Comparison of ENCODE assay signal across 8 mouse cellular contexts in genomic region chr6:114915915-114916714, GRCm38 (mm10). TPM values are rescaled to one million over a fixed set of nuclear protein-coding genes. Genes with fewer than 3 reads are reported as not detected.
DNase-seq lines count a peak whose midpoint lies in the region; ATAC-seq and TF ChIP-seq lines count a peak whose summit lies in the region.

No protein-coding gene starts in this region.

- H3K36me3 ChIP-seq in neural tube, embryonic 11.5 days (ENCODE audit: control insufficient read depth, insufficient read depth, low read length), result no peaks in the 10 kb centered on the region
- H3K36me3 ChIP-seq in forebrain, postnatal 0 days (ENCODE audit: insufficient read depth), result no peaks in the 10 kb centered on the region
- no peaks in the 10 kb centered on the region for H3K36me3 ChIP-seq in liver, embryonic 13.5 days
- no peaks in the 10 kb centered on the region for H3K36me3 ChIP-seq in stomach, embryonic 16.5 days (ENCODE audit: control insufficient read depth, insufficient read depth, low read length)

- no peak for TF ChIP-seq CTCF in forebrain, postnatal 0 days (IDR thresholded peaks at IDR 0.05; ENCODE audit: low read depth)

- ATAC-seq in neural tube, embryonic 11.5 days (ENCODE audit: insufficient read depth, low FRiP score, low TSS enrichment), result no peak
- no peak for ATAC-seq in forebrain, postnatal 0 days
- ATAC-seq in liver, embryonic 13.5 days (ENCODE audit: low read depth), result no peak
- ATAC-seq in stomach, embryonic 16.5 days (ENCODE audit: insufficient read depth, low FRiP score), result no peak

- no peak overlapping the region for H3K4me3 ChIP-seq in neural tube, embryonic 11.5 days (ENCODE audit: low read depth, low read length)
- peak overlapping the region; percentile 14; the same call in 1 of the 2 replicates for H3K4me3 ChIP-seq in forebrain, postnatal 0 days (ENCODE audit: low read depth, low read length)
- no peak overlapping the region for H3K4me3 ChIP-seq in liver, embryonic 13.5 days (replicated peaks)
- peak overlapping the region; percentile 28 for H3K4me3 ChIP-seq in stomach, embryonic 16.5 days (replicated peaks; ENCODE audit: low read length)

- no peaks in the 10 kb centered on the region for H3K27me3 ChIP-seq in neural tube, embryonic 11.5 days (ENCODE audit: control insufficient read depth, insufficient read depth, low read length)
- no peaks in the 10 kb centered on the region for H3K27me3 ChIP-seq in forebrain, postnatal 0 days (ENCODE audit: insufficient read depth, low read length)
- no peaks in the 10 kb centered on the region for H3K27me3 ChIP-seq in liver, embryonic 13.5 days
- H3K27me3 ChIP-seq in stomach, embryonic 16.5 days (ENCODE audit: control insufficient read depth, insufficient read depth, low read length), result no peaks in the 10 kb centered on the region

- no peak overlapping the region for H3K27ac ChIP-seq in neural tube, embryonic 11.5 days (ENCODE audit: low read depth, low read length)
- H3K27ac ChIP-seq in forebrain, postnatal 0 days (ENCODE audit: low read depth, low read length), result no peak overlapping the region
- H3K27ac ChIP-seq in liver, embryonic 13.5 days, result no peak overlapping the region
- peak overlapping the region; percentile 85 for H3K27ac ChIP-seq in stomach, embryonic 16.5 days (ENCODE audit: low read length)

- H3K4me1 ChIP-seq in neural tube, embryonic 11.5 days (ENCODE audit: control insufficient read depth, insufficient read depth, low read length), result peaks cover 62% of the 10 kb centered on the region
- peaks cover 48% of the 10 kb centered on the region for H3K4me1 ChIP-seq in forebrain, postnatal 0 days (ENCODE audit: insufficient read depth)
- peaks cover 94% of the 10 kb centered on the region for H3K4me1 ChIP-seq in liver, embryonic 13.5 days (replicated peaks)
- H3K4me1 ChIP-seq in stomach, embryonic 16.5 days (ENCODE audit: control insufficient read depth, insufficient read depth, low read length), result peaks cover 80% of the 10 kb centered on the region

- H3K9ac ChIP-seq in neural tube, embryonic 11.5 days (ENCODE audit: low read length), result no peak overlapping the region; the same call in 1 of the 2 replicates
- H3K9ac ChIP-seq in forebrain, postnatal 0 days, result no peak overlapping the region
- H3K9ac ChIP-seq in liver, embryonic 13.5 days, result peak overlapping the region; percentile 36
- H3K9ac ChIP-seq in stomach, embryonic 16.5 days (ENCODE audit: low read length), result peak overlapping the region; percentile 60

- 46% methylated on average over 19 of the region's 19 CpGs for WGBS in neural tube, embryonic 11.5 days
- 17% methylated on average over 19 of the region's 19 CpGs for WGBS in forebrain, postnatal 0 days
- 39% methylated on average over 19 of the region's 19 CpGs for WGBS in liver, embryonic 13.5 days (ENCODE audit: insufficient replicate concordance)
- WGBS in stomach, embryonic 16.5 days, result 23% methylated on average over 19 of the region's 19 CpGs

- H3K9me3 ChIP-seq in neural tube, embryonic 11.5 days (ENCODE audit: control insufficient read depth, low read length), result no peaks in the 10 kb centered on the region
- H3K9me3 ChIP-seq in forebrain, postnatal 0 days (ENCODE audit: low read length), result no peaks in the 10 kb centered on the region
- H3K9me3 ChIP-seq in liver, embryonic 13.5 days (replicated peaks), result no peaks in the 10 kb centered on the region
- no peaks in the 10 kb centered on the region for H3K9me3 ChIP-seq in stomach, embryonic 16.5 days (replicated peaks; ENCODE audit: control insufficient read depth, low read length)

- DNase-seq in neural tube, embryonic 11.5 days (ENCODE audit: low spot score), result no peak
- no peak for DNase-seq in neural tube, embryonic 10.5 days (ENCODE audit: extremely low spot score, low spot score)
- no peak for DNase-seq in forebrain, postnatal 0 days
- DNase-seq in liver, embryonic 13.5 days, result no peak
- no peak for DNase-seq in cerebellum, postnatal 36 days
- no peak for DNase-seq in frontal cortex, postnatal 25 days (ENCODE audit: low spot score in 2 of 2)
- no peak for DNase-seq in MN1 (ENCODE audit: low spot score)

- peak overlapping the region; percentile 74; the same call in 1 of the 2 replicates for H3K4me2 ChIP-seq in neural tube, embryonic 11.5 days (ENCODE audit: low read depth)
- H3K4me2 ChIP-seq in forebrain, postnatal 0 days (ENCODE audit: low read depth), result peak overlapping the region; percentile 60
- peak overlapping the region; percentile 51 for H3K4me2 ChIP-seq in liver, embryonic 13.5 days
- peak overlapping the region; percentile 54 for H3K4me2 ChIP-seq in stomach, embryonic 16.5 days (ENCODE audit: low read depth, low read length)

RNA-seq across cellular contexts. Expression of gene Vgll4, which starts 53.7 kb away (rescaled TPM):
- polyA plus RNA-seq in neural tube, embryonic 11.5 days (2014; fragmentation: Nextera tagmentation; extraction: Ambion mirVana), result 62.0 and 62.3 TPM in 2 replicates
- 59.2 and 72.0 TPM in 2 replicates for total RNA-seq in forebrain, postnatal 0 days (2014; rRNA removed)
- 51.8 and 58.0 TPM in 2 replicates for polyA plus RNA-seq in forebrain, postnatal 0 days (2015; fragmentation: Nextera tagmentation; extraction: Ambion mirVana)
- 13.9 and 14.6 TPM in 2 replicates for polyA plus RNA-seq in liver, embryonic 13.5 days (2015; fragmentation: Nextera tagmentation; extraction: Ambion mirVana)
- 75.1 and 77.1 TPM in 2 replicates for polyA plus RNA-seq in stomach, embryonic 16.5 days (2015; fragmentation: Nextera tagmentation; extraction: Ambion mirVana)

Comparison
In these comparisons a context has a peak if more than half of its experiments do, and no peak if none do; other contexts are left out.
1. H3K4me3 ChIP-seq: peak in forebrain, postnatal 0 days (single experiment) and stomach, embryonic 16.5 days (single experiment); none in neural tube, embryonic 11.5 days (single experiment) and liver, embryonic 13.5 days (single experiment).
2. H3K9ac ChIP-seq: peak in liver, embryonic 13.5 days (single experiment) and stomach, embryonic 16.5 days (single experiment); none in neural tube, embryonic 11.5 days (single experiment) and forebrain, postnatal 0 days (single experiment).
3. Peak in every context shown above with its lines, with median percentiles within 50 percentile points of each other: H3K4me2 ChIP-seq.